Comparison of ENCODE assay signal across 30 mouse cellular contexts in the genomic region with DNA sequence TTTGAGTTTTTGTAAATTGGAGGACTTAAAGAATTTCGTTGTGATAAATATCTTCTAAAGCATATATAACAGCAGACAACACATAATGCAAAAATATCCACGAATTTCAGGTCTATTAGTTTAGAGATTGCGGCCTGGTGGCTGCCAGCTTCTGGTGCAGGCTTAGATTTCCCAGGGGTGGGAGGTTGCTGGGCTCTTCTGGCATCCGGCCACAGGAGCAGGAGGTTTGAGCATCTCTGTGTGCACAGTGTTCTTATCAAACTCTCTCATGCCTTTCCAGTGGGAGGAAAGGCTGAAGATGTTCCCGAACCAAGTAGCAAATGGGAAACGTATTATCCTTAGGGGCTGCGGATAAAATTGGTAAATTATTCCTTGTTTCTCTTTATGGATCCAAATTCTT.
DNase-seq lines count a peak whose midpoint lies in the region; ATAC-seq lines count a peak whose summit lies in the region.
"Had no signal": no experiment of that assay in that cellular context is flagged by ENCODE, and none has a peak within 500 bp of the region (broad histone marks: within the 10 kb centered on the region; RNA-seq: fewer than 3 reads in every experiment).

No protein-coding gene starts in this region.

- H3K27ac ChIP-seq in hindbrain, embryonic 13.5 days, result 0 out of 2 replicates have a peak overlapping the region, but pooled peaks have one; percentile 55
- no peak overlapping the region for H3K27ac ChIP-seq in hindbrain, embryonic 11.5 days (ENCODE audit: low read depth, low read length)
- H3K27ac ChIP-seq in kidney, embryonic 16.5 days (ENCODE audit: low read length), result peak overlapping the region; percentile 90
- H3K27ac ChIP-seq: embryonic facial prominence, embryonic 12.5 days; forebrain, embryonic 15.5 days; heart, embryonic 13.5 days; layer of hippocampus, adult 2 months; limb, embryonic 13.5 days; liver, embryonic 12.5 days; midbrain, embryonic 10.5 days; neural tube, embryonic 12.5 days had no signal

- no peak overlapping the region for H3K9ac ChIP-seq in hindbrain, embryonic 13.5 days
- H3K9ac ChIP-seq in hindbrain, embryonic 11.5 days (ENCODE audit: low read depth, low read length), result no peak overlapping the region
- no peak overlapping the region for H3K9ac ChIP-seq in kidney, embryonic 16.5 days (replicated peaks; ENCODE audit: low read length)
- H3K9ac ChIP-seq: embryonic facial prominence, embryonic 12.5 days; forebrain, embryonic 15.5 days; heart, embryonic 13.5 days; hindbrain, embryonic 15.5 days; limb, embryonic 13.5 days; liver, embryonic 12.5 days; neural tube, embryonic 12.5 days had no signal

- no peak for ATAC-seq in hindbrain, embryonic 13.5 days (ENCODE audit: low FRiP score)
- ATAC-seq in hindbrain, embryonic 11.5 days (ENCODE audit: low FRiP score), result no peak
- ATAC-seq in kidney, embryonic 16.5 days (ENCODE audit: low FRiP score, low TSS enrichment), result 0 out of 2 replicates have a peak, but pooled peaks have one; percentile 60
- ATAC-seq: forebrain, embryonic 15.5 days; intestine, embryonic 16.5 days; liver, embryonic 12.5 days had no signal

- WGBS in hindbrain, embryonic 13.5 days, result 66% methylated on average over 7 of the region's 7 CpGs
- 79% methylated on average over 7 of the region's 7 CpGs for WGBS in hindbrain, embryonic 11.5 days
- 49% methylated on average over 7 of the region's 7 CpGs for WGBS in kidney, embryonic 16.5 days

- H3K36me3 ChIP-seq in hindbrain, embryonic 13.5 days, result no peaks in the 10 kb centered on the region
- no peaks in the 10 kb centered on the region for H3K36me3 ChIP-seq in hindbrain, embryonic 11.5 days (ENCODE audit: control insufficient read depth, insufficient read depth, low read length)
- no peaks in the 10 kb centered on the region for H3K36me3 ChIP-seq in kidney, embryonic 16.5 days (ENCODE audit: insufficient read depth, low read length)
- H3K36me3 ChIP-seq: embryonic facial prominence, embryonic 12.5 days; forebrain, embryonic 15.5 days; heart, embryonic 13.5 days; hindbrain, embryonic 15.5 days; limb, embryonic 13.5 days; liver, embryonic 12.5 days; midbrain, embryonic 10.5 days; neural tube, embryonic 12.5 days had no signal

- no peak overlapping the region for H3K4me3 ChIP-seq in hindbrain, embryonic 13.5 days
- H3K4me3 ChIP-seq in hindbrain, embryonic 11.5 days (ENCODE audit: low read depth, low read length), result no peak overlapping the region
- no peak overlapping the region for H3K4me3 ChIP-seq in kidney, embryonic 16.5 days (ENCODE audit: low read length)
- H3K4me3 ChIP-seq: embryonic facial prominence, embryonic 12.5 days; forebrain, embryonic 15.5 days; heart, embryonic 13.5 days; hindbrain, embryonic 15.5 days; layer of hippocampus, adult 2 months; limb, embryonic 13.5 days; liver, embryonic 12.5 days; midbrain, embryonic 10.5 days; neural tube, embryonic 12.5 days had no signal

- intact Hi-C loops in left cerebral cortex, postnatal 4 days (cut with DNase I), result no loop called here
- intact Hi-C loops in left cerebral cortex, postnatal 25 days (cut with DNase I), result no loop called here

- H3K4me2 ChIP-seq in hindbrain, embryonic 13.5 days, result no peak overlapping the region
- no peak overlapping the region for H3K4me2 ChIP-seq in hindbrain, embryonic 11.5 days (replicated peaks; ENCODE audit: low read depth, low read length)
- H3K4me2 ChIP-seq in kidney, embryonic 16.5 days (replicated peaks; ENCODE audit: low read depth, low read length), result no peak overlapping the region
- H3K4me2 ChIP-seq: embryonic facial prominence, embryonic 12.5 days; forebrain, embryonic 15.5 days; heart, embryonic 13.5 days; hindbrain, embryonic 15.5 days; limb, embryonic 13.5 days; liver, embryonic 12.5 days; neural tube, embryonic 12.5 days had no signal

- H3K9me3 ChIP-seq in hindbrain, embryonic 13.5 days, result no peaks in the 10 kb centered on the region
- H3K9me3 ChIP-seq in hindbrain, embryonic 11.5 days (ENCODE audit: control insufficient read depth, low read length), result no peaks in the 10 kb centered on the region
- H3K9me3 ChIP-seq in kidney, embryonic 16.5 days (ENCODE audit: low read length), result no peaks in the 10 kb centered on the region
- H3K9me3 ChIP-seq: embryonic facial prominence, embryonic 12.5 days; forebrain, embryonic 15.5 days; heart, embryonic 13.5 days; hindbrain, embryonic 15.5 days; limb, embryonic 13.5 days; liver, embryonic 12.5 days; midbrain, embryonic 10.5 days; neural tube, embryonic 12.5 days had no signal

- no peaks in the 10 kb centered on the region for H3K27me3 ChIP-seq in hindbrain, embryonic 13.5 days
- H3K27me3 ChIP-seq in hindbrain, embryonic 11.5 days (ENCODE audit: control insufficient read depth, insufficient read depth, low read length), result no peaks in the 10 kb centered on the region
- H3K27me3 ChIP-seq in kidney, embryonic 16.5 days (ENCODE audit: insufficient read depth, low read length), result no peaks in the 10 kb centered on the region
- H3K27me3 ChIP-seq: hindbrain, embryonic 15.5 days; neural tube, embryonic 12.5 days had no signal

- DNase-seq in hindbrain, embryonic 11.5 days (ENCODE audit: low spot score), result no peak
- peak; percentile 76 for DNase-seq in left cerebral cortex, postnatal 4 days
- DNase-seq in left cerebral cortex, postnatal 25 days (ENCODE audit: low spot score in 2 of 2), result no peak
- peak; percentile 45 to 70 for DNase-seq in kidney, postnatal 25 days
- DNase-seq in layer of hippocampus, adult 11-12 months (ENCODE audit: low spot score), result no peak
- no peak for DNase-seq in embryo, embryonic 11 days
- DNase-seq: adrenal gland, adult 2 months; B cell, adult 2 months; cerebellum, adult 8-10 months; gastrocnemius, postnatal 14 days; heart, postnatal 14 days; layer of hippocampus, postnatal 36 days; lung, adult 18-20 months; lung, postnatal 10 days; retina, postnatal 1 day; right cerebral cortex, postnatal 25 days; spleen, adult 18-20 months; thymus, postnatal 14 days had no signal

- H3K4me1 ChIP-seq in hindbrain, embryonic 13.5 days (replicated peaks), result 0 out of 2 replicates have a peak, but pooled peaks cover 13% of the 10 kb centered on the region
- no peaks in the 10 kb centered on the region for H3K4me1 ChIP-seq in hindbrain, embryonic 11.5 days (replicated peaks; ENCODE audit: control insufficient read depth, insufficient read depth, low read length)
- peaks cover 37% of the 10 kb centered on the region for H3K4me1 ChIP-seq in kidney, embryonic 16.5 days (ENCODE audit: insufficient read depth, low read length)
- H3K4me1 ChIP-seq: embryonic facial prominence, embryonic 12.5 days; forebrain, embryonic 15.5 days; heart, embryonic 13.5 days; limb, embryonic 13.5 days; liver, embryonic 12.5 days; midbrain, embryonic 10.5 days had no signal

Comparison
In these comparisons a context has a peak if more than half of its experiments do, and no peak if none do; other contexts are left out.
1. DNase-seq: peak in left cerebral cortex, postnatal 4 days (single experiment) and kidney, postnatal 25 days (2 of 2); none in hindbrain, embryonic 11.5 days (single experiment), left cerebral cortex, postnatal 25 days (0 of 2), layer of hippocampus, adult 11-12 months (single experiment) and embryo, embryonic 11 days (single experiment).